Mouse (Mus musculus) Muller cell, postnatal 12 days (primary cell): ENCODE data around the gene Clca4b.
"Not testable (repeated sequence)": the region's sequence is repeated elsewhere in the genome, so short reads cannot be mapped to it uniquely, and the experiment has no call there.

Source experiments
- DNase-seq: peaks from one replicate; pipeline ENCODE4 v3.0.0-alpha.2; 2015; ENCODE audit errors: inconsistent ontology term

Clca4b gene

GRCm38 (mm10) chr3:144932335-144932734 is at the start of gene Clca4b:
Gene Clca4b (minus strand): TSS chr3:144932529.
- no peak for DNase-seq

GRCm38 (mm10) chr3:144980551-144980950 is 48.2 kb upstream of the Clca4b start:
- peak; percentile 40 for DNase-seq

GRCm38 (mm10) chr3:144977631-144978030 is 45.3 kb upstream of the Clca4b start:
- no peak for DNase-seq

- no peak for DNase-seq
Observed at GRCm38 (mm10) chr3:144976091-144976490, 43.8 kb upstream of the Clca4b start.

- no peak for DNase-seq
Observed at GRCm38 (mm10) chr3:144974945-144975344, 42.6 kb upstream of the Clca4b start, which contains the start of gene Clca4a. Gene Clca4a (minus strand): TSS chr3:144975045.

- DNase-seq: peak; percentile 71
Observed at GRCm38 (mm10) chr3:144971553-144972270, 39.4 kb upstream of the Clca4b start.

- no peak for DNase-seq
Observed at GRCm38 (mm10) chr3:144969755-144970154, 37.4 kb upstream of the Clca4b start.

GRCm38 (mm10) chr3:144966074-144966473 is 33.7 kb upstream of the Clca4b start:
- no peak for DNase-seq

- DNase-seq: peak; percentile 68
Observed at GRCm38 (mm10) chr3:144950829-144951228, 18.5 kb upstream of the Clca4b start.

GRCm38 (mm10) chr3:144947376-144947775 is 15.0 kb upstream of the Clca4b start:
- not testable (repeated sequence) for DNase-seq

GRCm38 (mm10) chr3:144933625-144934024 is 1.3 kb upstream of the Clca4b start:
- not testable (repeated sequence) for DNase-seq

GRCm38 (mm10) chr3:144933011-144933491 is 722 bp upstream of the Clca4b start:
- peak; percentile 9 for DNase-seq

- DNase-seq: no peak
Observed at GRCm38 (mm10) chr3:144914014-144914413, 18.3 kb downstream of the Clca4b start.

GRCm38 (mm10) chr3:144897042-144897678 is 35.2 kb downstream of the Clca4b start:
- no peak for DNase-seq

GRCm38 (mm10) chr3:144890246-144890758 is 42.0 kb downstream of the Clca4b start:
- DNase-seq: no peak

GRCm38 (mm10) chr3:144886957-144887356 is 45.4 kb downstream of the Clca4b start:
- DNase-seq: peak; percentile 76

- peak; percentile 87 for DNase-seq
Observed at GRCm38 (mm10) chr3:144872012-144872411, 60.3 kb downstream of the Clca4b start.
